Mouse (Mus musculus) stomach, postnatal 0 days (tissue): ENCODE measurements around the gene Art4.

Source experiments
- CTCF ChIP-seq: IDR thresholded peaks from 2 replicates; pipeline ENCODE4 v1.5.1; 2016; ENCODE audit warnings: antibody characterized with exemption, low read depth, mild to moderate bottlenecking, moderate library complexity
- EP300 ChIP-seq: optimal IDR thresholded peaks from 2 replicates; pipeline ENCODE3; 2016; ENCODE audit warnings: antibody characterized with exemption

DNA sequence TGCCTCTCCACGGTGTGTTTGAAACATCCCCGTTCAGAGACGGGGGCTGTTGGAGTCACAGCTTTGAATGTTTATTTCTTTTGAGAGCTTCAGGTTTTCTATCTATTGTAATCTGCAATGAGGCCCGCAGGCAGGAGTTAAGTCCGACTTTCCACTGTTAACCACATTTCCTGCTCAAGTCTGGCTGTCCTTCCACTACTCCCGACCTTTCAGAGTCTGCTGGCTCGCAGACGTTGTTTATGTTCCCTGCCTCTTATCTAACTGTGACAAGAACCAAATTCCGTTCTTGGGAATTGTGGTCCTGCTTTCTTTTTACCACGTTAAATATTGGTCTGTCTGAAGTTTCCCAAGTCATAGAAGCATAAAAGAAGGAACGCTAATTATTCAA is 334 bp upstream of the Art4 start:
- TF ChIP-seq EP300: no peak
- no peak for TF ChIP-seq CTCF
